ENCODE assay signal across 11 mouse cellular contexts in the genomic region with DNA sequence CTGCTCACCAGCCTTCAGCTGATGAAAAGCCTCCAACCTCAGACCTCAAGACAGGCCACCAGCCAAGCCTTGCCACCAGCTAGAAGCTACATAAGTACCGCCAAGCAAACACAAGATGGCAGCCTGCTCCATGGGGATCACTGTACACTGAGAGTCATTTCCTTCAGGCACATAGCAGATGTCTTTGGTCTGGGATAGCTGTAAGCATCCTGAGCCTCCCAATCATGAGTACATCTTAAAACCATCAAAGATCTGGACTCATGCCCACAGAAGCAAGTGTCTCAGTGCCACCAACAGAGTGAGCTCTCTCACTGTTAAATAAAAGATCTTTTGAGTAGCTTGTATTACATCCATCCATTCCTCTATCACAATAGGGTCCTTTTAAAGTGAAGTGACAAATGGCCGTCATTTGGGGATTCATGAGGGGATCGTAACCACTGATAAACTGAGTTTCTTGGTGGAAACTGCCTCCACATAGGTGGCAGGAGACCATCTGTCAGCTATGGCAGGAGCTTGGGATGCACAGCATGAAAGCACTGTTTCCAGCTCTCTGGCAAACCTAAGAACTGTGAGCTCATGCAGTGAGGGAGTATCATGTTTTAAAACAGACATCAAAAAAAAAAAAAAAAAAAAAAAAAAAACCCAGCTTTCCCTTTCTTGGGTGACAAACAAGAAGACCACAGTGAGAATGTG.
A peak's percentile ranks its signal among the peaks of the same experiment; 100 is the strongest.
DNase-seq lines count a peak whose midpoint lies in the region; ATAC-seq and TF ChIP-seq lines count a peak whose summit lies in the region.
"Had no signal": no experiment of that assay in that cellular context is flagged by ENCODE, and none has a peak within 500 bp of the region (broad histone marks: within the 10 kb centered on the region; RNA-seq: fewer than 3 reads in every experiment).

No protein-coding gene starts in this region.

- H3K27ac ChIP-seq in midbrain, embryonic 13.5 days, result no peak overlapping the region
- H3K27ac ChIP-seq in midbrain, embryonic 11.5 days (ENCODE audit: low read depth, low read length), result no peak overlapping the region
- no peak overlapping the region for H3K27ac ChIP-seq in stomach, postnatal 0 days (replicated peaks)
- H3K27ac ChIP-seq: embryonic facial prominence, embryonic 12.5 days; limb, embryonic 13.5 days had no signal

- TF ChIP-seq CTCF in stomach, postnatal 0 days (IDR thresholded peaks at IDR 0.05; ENCODE audit: low read depth), result peak; percentile 52

- H3K9ac ChIP-seq in midbrain, embryonic 13.5 days (replicated peaks), result no peak overlapping the region
- H3K9ac ChIP-seq in midbrain, embryonic 11.5 days (ENCODE audit: low read length), result no peak overlapping the region
- no peak overlapping the region for H3K9ac ChIP-seq in stomach, postnatal 0 days (ENCODE audit: low read length)
- H3K9ac ChIP-seq: embryonic facial prominence, embryonic 12.5 days; limb, embryonic 13.5 days had no signal

- no peaks in the 10 kb centered on the region for H3K9me3 ChIP-seq in midbrain, embryonic 13.5 days
- H3K9me3 ChIP-seq in midbrain, embryonic 11.5 days (ENCODE audit: control insufficient read depth, low read length), result no peaks in the 10 kb centered on the region
- H3K9me3 ChIP-seq in stomach, postnatal 0 days (ENCODE audit: control insufficient read depth, low read length), result no peaks in the 10 kb centered on the region
- H3K9me3 ChIP-seq: embryonic facial prominence, embryonic 12.5 days; limb, embryonic 13.5 days had no signal

- H3K4me1 ChIP-seq in midbrain, embryonic 13.5 days (replicated peaks), result peaks cover 17% of the 10 kb centered on the region
- no peaks in the 10 kb centered on the region for H3K4me1 ChIP-seq in midbrain, embryonic 11.5 days (ENCODE audit: control insufficient read depth, insufficient read depth, low read length)
- H3K4me1 ChIP-seq in stomach, postnatal 0 days (replicated peaks; ENCODE audit: control insufficient read depth, insufficient read depth), result no peaks in the 10 kb centered on the region
- H3K4me1 ChIP-seq: embryonic facial prominence, embryonic 12.5 days; limb, embryonic 13.5 days had no signal

- H3K27me3 ChIP-seq in midbrain, embryonic 13.5 days, result no peaks in the 10 kb centered on the region
- no peaks in the 10 kb centered on the region for H3K27me3 ChIP-seq in midbrain, embryonic 11.5 days (ENCODE audit: control insufficient read depth, insufficient read depth, low read length)
- no peaks in the 10 kb centered on the region for H3K27me3 ChIP-seq in stomach, postnatal 0 days (ENCODE audit: control insufficient read depth, insufficient read depth, low read length)
- H3K27me3 ChIP-seq: embryonic facial prominence, embryonic 12.5 days; limb, embryonic 13.5 days had no signal

- 74% methylated on average over 3 of the region's 3 CpGs for WGBS in midbrain, embryonic 13.5 days
- 87% methylated on average over 3 of the region's 3 CpGs for WGBS in midbrain, embryonic 11.5 days
- WGBS in stomach, postnatal 0 days, result 88% methylated on average over 3 of the region's 3 CpGs

- no peak for DNase-seq in midbrain, embryonic 11.5 days (ENCODE audit: low spot score, missing footprints)
- peak; percentile 78 to 86 for DNase-seq in cerebellum, postnatal 10 days
- DNase-seq in layer of hippocampus, adult 18-20 months (ENCODE audit: low spot score in 2 of 2), result peak; percentile 31 to 63
- no peak for DNase-seq in stomach, postnatal 0 days (ENCODE audit: low spot score)
- no peak for DNase-seq in gastrocnemius, postnatal 4 days (ENCODE audit: low spot score in 2 of 2)
- DNase-seq in gastrocnemius, adult 18-20 months (ENCODE audit: low spot score), result no peak
- DNase-seq in urinary bladder, postnatal 4 days (ENCODE audit: low spot score in 2 of 2), result no peak
- DNase-seq: thymus, adult 18-20 months had no signal

- H3K4me3 ChIP-seq in midbrain, embryonic 13.5 days (replicated peaks), result no peak overlapping the region
- H3K4me3 ChIP-seq in midbrain, embryonic 11.5 days (ENCODE audit: low read depth, low read length), result no peak overlapping the region
- H3K4me3 ChIP-seq in stomach, postnatal 0 days (ENCODE audit: low read depth, low read length), result no peak overlapping the region
- H3K4me3 ChIP-seq: embryonic facial prominence, embryonic 12.5 days; limb, embryonic 13.5 days had no signal

- H3K36me3 ChIP-seq in midbrain, embryonic 13.5 days, result peaks cover 49% of the 10 kb centered on the region
- H3K36me3 ChIP-seq in midbrain, embryonic 11.5 days (ENCODE audit: control insufficient read depth, insufficient read depth, low read length), result peaks cover 5% of the 10 kb centered on the region; the same call in 1 of the 2 replicates
- H3K36me3 ChIP-seq in stomach, postnatal 0 days (ENCODE audit: control insufficient read depth, insufficient read depth, low read length), result no peaks in the 10 kb centered on the region

- 0 out of 2 replicates have a peak, but pooled peaks have one; percentile 51 for ATAC-seq in midbrain, embryonic 13.5 days
- ATAC-seq in midbrain, embryonic 11.5 days (ENCODE audit: low FRiP score), result no peak
- no peak for ATAC-seq in stomach, postnatal 0 days (ENCODE audit: low FRiP score, low TSS enrichment)

- TF ChIP-seq EP300 in stomach, postnatal 0 days (optimal IDR thresholded peaks at IDR 0.05), result no peak

- no peak overlapping the region for H3K4me2 ChIP-seq in midbrain, embryonic 13.5 days (replicated peaks)
- H3K4me2 ChIP-seq in midbrain, embryonic 11.5 days, result no peak overlapping the region
- no peak overlapping the region for H3K4me2 ChIP-seq in stomach, postnatal 0 days (replicated peaks; ENCODE audit: low read depth)
- H3K4me2 ChIP-seq: embryonic facial prominence, embryonic 12.5 days; limb, embryonic 13.5 days had no signal

Comparison
In these comparisons a context has a peak if more than half of its experiments do, and no peak if none do; other contexts are left out.
1. DNase-seq: peak in cerebellum, postnatal 10 days (2 of 2) and layer of hippocampus, adult 18-20 months (2 of 2); none in midbrain, embryonic 11.5 days (single experiment), stomach, postnatal 0 days (single experiment), gastrocnemius, postnatal 4 days (0 of 2), gastrocnemius, adult 18-20 months (single experiment) and urinary bladder, postnatal 4 days (0 of 2).